Mouse (Mus musculus) c-Kit-positive CD71-negative TER-119-negative erythroid progenitor cells, embryonic 14.5 days (primary cell): ENCODE measurements around the gene Pcp2.

Source experiments
- DNase-seq: peaks from one replicate; pipeline ENCODE4 v3.0.0-alpha.2; 2013; ENCODE audit warnings: low read depth

Pcp2 gene

GRCm38 (mm10) chr8:3625445-3625844 is at the start of gene Pcp2:
Gene Pcp2 (minus strand): TSS chr8:3625545.
- DNase-seq, result no peak

- no peak for DNase-seq
These were observed 49.3 kb upstream of the Pcp2 start for GRCm38 (mm10) chr8:3674671-3675070.

GRCm38 (mm10) chr8:3671980-3672491 is 46.7 kb upstream of the Pcp2 start, which contains the start of gene Fcor:
Gene Fcor (minus strand): TSS chr8:3672362.
- DNase-seq, result peak; percentile 70

GRCm38 (mm10) chr8:3670388-3670787 is 45.0 kb upstream of the Pcp2 start:
- DNase-seq, result no peak

- no peak for DNase-seq
These were observed 40.2 kb upstream of the Pcp2 start, which contains the start of gene Mcemp1 for GRCm38 (mm10) chr8:3665507-3665906. Gene Mcemp1 (plus strand): TSS chr8:3665754.

GRCm38 (mm10) chr8:3664405-3664804 is 39.1 kb upstream of the Pcp2 start:
- no peak for DNase-seq

GRCm38 (mm10) chr8:3660889-3661288 is 35.5 kb upstream of the Pcp2 start:
- no peak for DNase-seq

GRCm38 (mm10) chr8:3656725-3657381 is 31.5 kb upstream of the Pcp2 start:
- no peak for DNase-seq

- no peak for DNase-seq
These were observed 30.2 kb upstream of the Pcp2 start, which contains the start of gene Retn for GRCm38 (mm10) chr8:3655526-3655925. Gene Retn (plus strand): TSS chr8:3655770.

GRCm38 (mm10) chr8:3654726-3655508 is 29.6 kb upstream of the Pcp2 start:
- DNase-seq, result no peak

GRCm38 (mm10) chr8:3652845-3653244 is 27.5 kb upstream of the Pcp2 start:
- DNase-seq, result no peak

GRCm38 (mm10) chr8:3648990-3649389 is 23.6 kb upstream of the Pcp2 start:
- DNase-seq, result no peak

- DNase-seq, result no peak
These were observed 22.9 kb upstream of the Pcp2 start for GRCm38 (mm10) chr8:3648268-3648667.

- DNase-seq, result no peak
These were observed 22.2 kb upstream of the Pcp2 start for GRCm38 (mm10) chr8:3647561-3647960.

- DNase-seq, result no peak
These were observed 21.6 kb upstream of the Pcp2 start for GRCm38 (mm10) chr8:3646824-3647531.

- DNase-seq, result peak; percentile 71
These were observed 20.5 kb upstream of the Pcp2 start for GRCm38 (mm10) chr8:3645804-3646203.

- DNase-seq, result no peak
These were observed 6.1 kb upstream of the Pcp2 start for GRCm38 (mm10) chr8:3631478-3631875.

GRCm38 (mm10) chr8:3630647-3631477 is 5.5 kb upstream of the Pcp2 start, which contains the start of gene Stxbp2:
Gene Stxbp2 (plus strand): TSS chr8:3630955.
- DNase-seq, result peak; percentile 68

- no peak for DNase-seq
These were observed 2.7 kb upstream of the Pcp2 start for GRCm38 (mm10) chr8:3628014-3628413.

GRCm38 (mm10) chr8:3626971-3627370 is 1.6 kb upstream of the Pcp2 start:
- DNase-seq, result no peak

GRCm38 (mm10) chr8:3622119-3622518 is 3.2 kb downstream of the Pcp2 start:
- no peak for DNase-seq
